Mouse (Mus musculus) hindbrain, embryonic 15.5 days (tissue): ENCODE measurements around the gene Cdkn2aip. TPM values are rescaled to one million over a fixed set of nuclear protein-coding genes. Genes with fewer than 3 reads are reported as not detected.

Experiments
- ATAC-seq: fragments of 200-750 bp; cut with Nextera tagmentation; 2 replicates; pipeline ENCODE4 v1.8.0; 2017; ENCODE audit warnings: low read depth, moderate number of reproducible peaks, moderate TSS enrichment; ENCODE audit not compliant: low FRiP score
- H3K27ac ChIP-seq: fragments of 300-500 bp; sonication (generic); replicated peaks from 2 replicates; pipeline ENCODE4 v1.5.1; 2015; ENCODE audit warnings: mild to moderate bottlenecking, inconsistent platforms
- H3K27me3 ChIP-seq: fragments of 300-500 bp; sonication (generic); 2 replicates; pipeline ENCODE4 v1.6.1; 2015; ENCODE audit warnings: control low read depth, inconsistent platforms
- H3K36me3 ChIP-seq: fragments of 300-500 bp; sonication (generic); 2 replicates; pipeline ENCODE4 v1.6.1; 2015; ENCODE audit warnings: control low read depth, inconsistent platforms
- H3K4me1 ChIP-seq: fragments of 300-500 bp; sonication (generic); replicated peaks from 2 replicates; pipeline ENCODE4 v1.6.1; 2015; ENCODE audit warnings: control low read depth, inconsistent platforms
- H3K4me2 ChIP-seq: fragments of 300-500 bp; sonication (generic); 2 replicates; pipeline ENCODE4 v1.6.1; 2015; ENCODE audit warnings: moderate library complexity, mild to moderate bottlenecking, inconsistent platforms
- H3K4me3 ChIP-seq: fragments of 300-500 bp; sonication (generic); 2 replicates; pipeline ENCODE4 v1.5.1; 2015; ENCODE audit warnings: mild to moderate bottlenecking, inconsistent platforms
- H3K9ac ChIP-seq: fragments of 300-500 bp; sonication (generic); 2 replicates; pipeline ENCODE4 v1.6.1; 2015; ENCODE audit warnings: inconsistent platforms
- H3K9me3 ChIP-seq: fragments of 300-500 bp; sonication (generic); 2 replicates; pipeline ENCODE4 v1.6.1; 2016; ENCODE audit warnings: control low read depth, inconsistent platforms
- whole genome bisulfite sequencing: fragments of 180-500 bp; shearing (Covaris S2); methylation state at CpG from one replicate; pipeline ENCODE4 v1.1.7; 2015; 5-methylcytosine and 5-hydroxymethylcytosine counted together
- polyA plus RNA-seq: library from polyadenylated mRNA; unstranded; fragments of >200 nt; fragmentation: Nextera tagmentation; extraction: Ambion mirVana; gene quantifications from 2 replicates; pipeline ENCODE4 v1.2.1, GENCODE M21; 2015

The Cdkn2aip gene
- polyA plus RNA-seq, 1 experiment from 2014 or later, result 29.7 TPM

DNA sequence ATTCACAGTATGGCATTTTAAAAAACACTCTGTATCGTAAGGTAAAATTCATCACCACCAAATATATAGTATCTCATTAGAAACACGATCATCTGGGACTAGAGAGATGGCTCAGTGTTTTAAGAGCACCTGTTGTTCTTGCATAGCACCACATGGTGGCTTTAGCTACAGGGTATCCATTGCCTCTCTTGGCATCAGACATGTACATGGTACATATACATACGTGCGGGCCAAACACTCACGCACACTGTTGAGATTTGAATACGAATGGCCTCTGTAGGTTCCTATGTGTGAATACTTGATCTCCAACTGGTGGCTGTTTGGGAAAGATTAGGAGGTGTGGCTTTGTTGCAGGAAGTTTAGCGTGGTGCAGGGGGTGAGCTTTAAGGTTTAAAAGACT lies 28.6 kb upstream of the Cdkn2aip start:
- H3K4me1 ChIP-seq, result 0 out of 2 replicates have a peak, but pooled peaks cover 6% of the 10 kb centered on the region
- H3K9ac ChIP-seq, result no peak overlapping the region
- no peaks in the 10 kb centered on the region; the same call in 1 of the 2 replicates for H3K27me3 ChIP-seq
- no peaks in the 10 kb centered on the region for H3K36me3 ChIP-seq
- no peak overlapping the region for H3K27ac ChIP-seq
- 83% methylated on average over 7 of the region's 7 CpGs for WGBS
- H3K4me2 ChIP-seq, result no peak overlapping the region
- H3K9me3 ChIP-seq, result no peaks in the 10 kb centered on the region
- H3K4me3 ChIP-seq, result no peak overlapping the region
- ATAC-seq, result no peak

DNA sequence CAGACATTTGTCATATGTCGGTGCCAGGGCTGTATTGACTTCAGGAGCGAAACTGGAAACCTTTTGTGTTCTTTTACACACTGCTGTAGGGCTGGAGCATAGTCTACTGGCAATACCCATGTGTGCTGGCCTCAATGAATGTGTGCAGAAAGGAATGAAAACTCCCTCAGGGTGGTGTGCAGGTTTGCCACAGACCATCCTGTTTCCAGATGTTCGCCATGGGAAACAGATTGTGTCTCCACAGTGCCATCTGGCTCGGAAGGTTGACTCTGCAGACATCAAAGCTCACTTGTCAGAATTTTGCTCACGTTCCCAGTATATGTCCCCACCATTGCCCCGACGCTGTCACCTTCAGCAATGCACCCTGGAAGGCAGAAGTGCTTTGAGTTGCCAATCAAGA lies 23.4 kb upstream of the Cdkn2aip start:
- no peak overlapping the region for H3K4me3 ChIP-seq
- H3K4me2 ChIP-seq, result no peak overlapping the region
- H3K9ac ChIP-seq, result no peak overlapping the region
- no peak overlapping the region for H3K27ac ChIP-seq
- ATAC-seq, result peak; percentile 65; the same call in 1 of the 2 replicates
- H3K4me1 ChIP-seq, result peaks cover 6% of the 10 kb centered on the region; the same call in 1 of the 2 replicates
- no peaks in the 10 kb centered on the region for H3K9me3 ChIP-seq
- no peaks in the 10 kb centered on the region for H3K36me3 ChIP-seq
- WGBS, result 32% methylated on average over 7 of the region's 7 CpGs
- H3K27me3 ChIP-seq, result no peaks in the 10 kb centered on the region; the same call in 1 of the 2 replicates

DNA sequence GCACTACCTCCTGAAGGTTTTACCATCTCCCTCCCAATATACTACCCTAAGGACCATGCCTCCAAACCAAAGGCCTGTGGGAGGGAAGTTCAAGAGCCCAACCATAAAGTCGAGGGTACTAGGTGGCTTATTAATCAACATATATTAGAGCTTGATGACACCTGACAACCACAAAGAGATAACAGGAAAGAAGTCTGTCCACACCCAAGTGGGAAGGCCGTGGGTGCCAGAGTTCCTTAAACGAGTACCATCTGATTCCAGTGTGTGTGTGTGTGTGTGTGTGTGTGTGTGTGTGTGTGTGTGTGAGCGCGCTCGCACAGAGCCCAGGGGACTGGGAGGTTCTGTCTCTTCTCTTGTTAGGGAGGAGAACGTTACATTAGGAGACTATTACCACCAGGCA lies 15.6 kb upstream of the Cdkn2aip start:
- no peaks in the 10 kb centered on the region for H3K27me3 ChIP-seq
- H3K4me1 ChIP-seq, result no peaks in the 10 kb centered on the region
- H3K4me3 ChIP-seq, result no peak overlapping the region
- no peak overlapping the region for H3K27ac ChIP-seq
- WGBS, result 89% methylated on average over 7 of the region's 7 CpGs
- no peak overlapping the region for H3K9ac ChIP-seq
- H3K4me2 ChIP-seq, result no peak overlapping the region
- H3K9me3 ChIP-seq, result no peaks in the 10 kb centered on the region
- ATAC-seq, result no peak
- H3K36me3 ChIP-seq, result no peaks in the 10 kb centered on the region

DNA sequence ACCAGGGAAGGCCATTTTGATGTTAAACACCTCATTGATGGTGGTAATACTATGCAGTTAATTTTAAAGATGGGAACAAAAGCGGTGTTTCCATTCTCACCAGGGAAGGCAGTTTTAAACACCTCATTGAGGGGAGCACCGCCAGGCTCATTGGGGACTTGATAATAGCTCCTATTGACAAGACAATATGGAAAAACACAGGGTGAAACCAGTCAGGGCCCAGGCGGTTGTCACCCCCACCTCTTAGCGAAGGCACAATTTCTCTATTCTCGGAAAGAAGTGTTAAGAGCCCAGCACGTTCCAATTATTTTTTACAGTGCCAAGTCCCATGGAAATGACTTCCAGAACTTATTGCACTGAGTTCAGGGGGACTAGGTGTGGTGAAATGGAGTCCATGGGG lies 13.2 kb upstream of the Cdkn2aip start:
- 18% methylated on average over 6 of the region's 6 CpGs for WGBS

GRCm38 (mm10) chr8:47721609-47722008 lies 7.9 kb upstream of the Cdkn2aip start:
- no peak overlapping the region for H3K4me2 ChIP-seq
- no peaks in the 10 kb centered on the region for H3K9me3 ChIP-seq
- no peak overlapping the region for H3K4me3 ChIP-seq
- H3K9ac ChIP-seq, result no peak overlapping the region
- no peaks in the 10 kb centered on the region for H3K4me1 ChIP-seq
- H3K27me3 ChIP-seq, result no peaks in the 10 kb centered on the region
- no peaks in the 10 kb centered on the region for H3K36me3 ChIP-seq
- WGBS, result 86% methylated on average over 4 of the region's 4 CpGs
- no peak overlapping the region for H3K27ac ChIP-seq
- no peak for ATAC-seq

More for the DNA sequence above, 13.2 kb upstream of the Cdkn2aip start:
- Histone ChIP-seq H3K27ac (no peak overlapping the region), H3K9ac (no peak overlapping the region), H3K36me3 (no peaks in the 10 kb centered on the region), H3K4me2 (no peak overlapping the region), H3K9me3 (no peaks in the 10 kb centered on the region), H3K27me3 (no peaks in the 10 kb centered on the region), H3K4me3 (no peak overlapping the region), H3K4me1 (no peaks in the 10 kb centered on the region)
- no peak for ATAC-seq

DNA sequence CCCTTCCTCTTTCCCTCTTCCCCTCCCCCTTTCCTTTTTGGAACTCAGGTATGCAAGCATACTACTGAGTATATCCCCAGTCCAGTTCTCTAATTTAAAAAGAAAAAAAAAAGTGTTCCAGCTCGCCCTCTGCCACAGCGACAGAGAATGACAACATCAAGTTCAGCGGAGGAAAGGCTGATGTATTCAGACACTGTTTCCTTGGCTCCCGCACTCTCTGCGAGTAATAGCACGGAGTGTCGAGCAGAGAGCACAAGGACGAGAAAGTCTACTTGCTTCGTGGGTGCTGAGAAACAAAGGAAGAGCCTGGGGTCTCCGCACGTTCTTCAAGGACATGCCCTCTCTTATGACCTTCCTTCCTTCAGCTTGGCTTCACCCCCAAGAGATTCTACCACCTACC lies 4.9 kb upstream of the Cdkn2aip start:
- H3K4me1 ChIP-seq, result peaks cover 3% of the 10 kb centered on the region; the same call in 1 of the 2 replicates
- H3K9ac ChIP-seq, result no peak overlapping the region
- H3K4me2 ChIP-seq, result peak overlapping the region; percentile 31
- no peak overlapping the region for H3K27ac ChIP-seq
- no peak overlapping the region for H3K4me3 ChIP-seq
- WGBS, result 22% methylated on average over 11 of the region's 11 CpGs
- no peaks in the 10 kb centered on the region for H3K36me3 ChIP-seq
- ATAC-seq, result no peak
- no peaks in the 10 kb centered on the region for H3K9me3 ChIP-seq
- H3K27me3 ChIP-seq, result no peaks in the 10 kb centered on the region

GRCm38 (mm10) chr8:47713171-47713663 lies 515 bp downstream of the Cdkn2aip start:
- no peaks in the 10 kb centered on the region for H3K27me3 ChIP-seq
- H3K4me3 ChIP-seq, result peak overlapping the region; percentile 82
- peak overlapping the region; percentile 93 for H3K27ac ChIP-seq
- peaks cover 21% of the 10 kb centered on the region for H3K36me3 ChIP-seq
- peak; percentile 43 for ATAC-seq
- WGBS, result 1% methylated on average over 44 of the region's 44 CpGs
- no peaks in the 10 kb centered on the region for H3K9me3 ChIP-seq
- peak overlapping the region; percentile 86 for H3K9ac ChIP-seq
- H3K4me1 ChIP-seq, result peaks cover 27% of the 10 kb centered on the region
- peak overlapping the region; percentile 69 for H3K4me2 ChIP-seq

DNA sequence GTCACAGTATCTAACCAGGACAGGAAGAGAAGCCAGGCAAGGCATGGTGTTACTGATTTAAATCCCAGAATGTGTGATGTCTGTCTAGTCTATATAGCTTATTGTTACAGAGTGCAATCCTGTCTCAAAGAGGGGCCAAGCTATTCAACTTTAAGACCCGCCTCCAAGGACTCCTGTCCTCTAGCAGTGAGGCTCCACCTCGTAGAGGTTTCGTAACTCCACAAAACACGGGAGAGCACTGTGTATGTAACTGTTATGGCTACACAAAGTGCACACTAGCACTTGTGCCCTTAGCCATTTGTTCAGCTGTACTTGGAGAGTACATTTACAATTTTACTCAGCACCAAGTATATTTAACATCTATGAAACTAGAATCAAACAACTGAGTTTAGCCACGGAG lies 5.6 kb downstream of the Cdkn2aip start:
- Histone ChIP-seq H3K4me3 (no peak overlapping the region), H3K4me1 (peaks cover 25% of the 10 kb centered on the region), H3K9me3 (no peaks in the 10 kb centered on the region), H3K36me3 (peaks cover 34% of the 10 kb centered on the region), H3K27me3 (no peaks in the 10 kb centered on the region), H3K9ac (no peak overlapping the region), H3K27ac (no peak overlapping the region), H3K4me2 (no peak overlapping the region)
- 87% methylated on average over 5 of the region's 5 CpGs for WGBS
- ATAC-seq, result no peak

DNA sequence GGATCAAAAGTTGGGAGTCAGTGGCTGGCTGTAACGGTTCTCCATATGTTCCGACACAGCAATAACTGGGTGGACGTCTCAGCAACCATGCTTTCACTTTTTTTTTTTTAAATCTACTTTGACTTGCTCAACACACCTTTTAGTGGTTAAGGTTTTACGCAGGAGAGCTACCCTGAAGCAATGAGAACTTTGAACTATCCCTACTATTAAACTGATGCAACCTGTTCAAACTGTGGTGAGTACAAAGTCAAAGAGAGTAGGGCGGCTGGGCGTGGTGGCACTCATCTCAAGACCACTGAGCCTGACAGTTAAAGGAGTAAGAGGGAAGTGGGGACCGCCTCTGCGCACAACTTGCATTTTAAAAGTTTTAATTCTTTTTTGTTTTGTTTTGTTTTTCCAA lies 7.0 kb downstream of the Cdkn2aip start:
- WGBS, result 96% methylated on average over 8 of the region's 8 CpGs
- Histone ChIP-seq H3K4me3 (no peak overlapping the region), H3K27me3 (no peaks in the 10 kb centered on the region), H3K36me3 (peaks cover 31% of the 10 kb centered on the region), H3K9ac (no peak overlapping the region), H3K4me1 (peaks cover 13% of the 10 kb centered on the region), H3K4me2 (no peak overlapping the region), H3K27ac (no peak overlapping the region), H3K9me3 (no peaks in the 10 kb centered on the region)
- no peak for ATAC-seq

DNA sequence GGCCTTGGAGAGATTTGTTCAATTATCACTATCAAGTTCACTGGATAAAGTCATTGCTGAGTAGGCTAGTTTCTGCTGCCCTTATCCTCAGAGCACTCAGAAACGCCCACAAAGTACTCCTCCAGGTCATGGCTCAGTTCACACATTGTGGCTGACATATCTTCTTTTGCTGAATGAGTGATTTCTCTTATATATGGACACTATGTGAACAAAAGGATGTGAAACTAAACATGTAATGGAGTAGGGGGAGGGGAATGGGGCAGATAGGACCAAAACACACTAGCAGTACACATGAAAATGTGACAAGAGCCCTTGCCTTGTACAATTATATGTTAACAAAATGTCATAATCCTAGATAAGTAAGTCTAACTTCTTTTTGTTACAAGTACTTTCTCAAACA lies 11.4 kb downstream of the Cdkn2aip start:
- no peak for ATAC-seq
- H3K4me2 ChIP-seq, result no peak overlapping the region
- no peaks in the 10 kb centered on the region for H3K4me1 ChIP-seq
- no peak overlapping the region for H3K9ac ChIP-seq
- H3K27ac ChIP-seq, result no peak overlapping the region
- no peaks in the 10 kb centered on the region for H3K9me3 ChIP-seq
- H3K27me3 ChIP-seq, result no peaks in the 10 kb centered on the region
- H3K4me3 ChIP-seq, result no peak overlapping the region
- peaks cover 5% of the 10 kb centered on the region; the same call in 1 of the 2 replicates for H3K36me3 ChIP-seq
- WGBS, result 40% methylated on average over 1 of the region's 1 CpGs

GRCm38 (mm10) chr8:47697696-47698095 lies 16.0 kb downstream of the Cdkn2aip start:
- Histone ChIP-seq H3K36me3 (no peaks in the 10 kb centered on the region), H3K4me1 (no peaks in the 10 kb centered on the region), H3K9ac (no peak overlapping the region), H3K27ac (no peak overlapping the region), H3K4me3 (no peak overlapping the region), H3K9me3 (no peaks in the 10 kb centered on the region), H3K27me3 (no peaks in the 10 kb centered on the region), H3K4me2 (no peak overlapping the region)
- no peak for ATAC-seq
- 60% methylated on average over 1 of the region's 1 CpGs for WGBS

- H3K4me2 ChIP-seq, result no peak overlapping the region
- H3K36me3 ChIP-seq, result no peaks in the 10 kb centered on the region
- H3K9me3 ChIP-seq, result no peaks in the 10 kb centered on the region
- ATAC-seq, result no peak
- 89% methylated on average over 5 of the region's 5 CpGs for WGBS
- H3K4me3 ChIP-seq, result no peak overlapping the region
- no peak overlapping the region for H3K9ac ChIP-seq
- H3K27me3 ChIP-seq, result peaks cover 5% of the 10 kb centered on the region; the same call in 1 of the 2 replicates
- no peak overlapping the region for H3K27ac ChIP-seq
- H3K4me1 ChIP-seq, result 0 out of 2 replicates have a peak, but pooled peaks cover 3% of the 10 kb centered on the region
Measured at GRCm38 (mm10) chr8:47695431-47696105, 18.2 kb downstream of the Cdkn2aip start.
